Mouse (Mus musculus): ENCODE data around the gene Lyrm4. TPM values are rescaled to one million over a fixed set of nuclear protein-coding genes. Genes with fewer than 3 reads are reported as not detected.

The Lyrm4 gene
- polyA plus RNA-seq, 1 experiment from 2014 or later: 39.3 TPM

DNA sequence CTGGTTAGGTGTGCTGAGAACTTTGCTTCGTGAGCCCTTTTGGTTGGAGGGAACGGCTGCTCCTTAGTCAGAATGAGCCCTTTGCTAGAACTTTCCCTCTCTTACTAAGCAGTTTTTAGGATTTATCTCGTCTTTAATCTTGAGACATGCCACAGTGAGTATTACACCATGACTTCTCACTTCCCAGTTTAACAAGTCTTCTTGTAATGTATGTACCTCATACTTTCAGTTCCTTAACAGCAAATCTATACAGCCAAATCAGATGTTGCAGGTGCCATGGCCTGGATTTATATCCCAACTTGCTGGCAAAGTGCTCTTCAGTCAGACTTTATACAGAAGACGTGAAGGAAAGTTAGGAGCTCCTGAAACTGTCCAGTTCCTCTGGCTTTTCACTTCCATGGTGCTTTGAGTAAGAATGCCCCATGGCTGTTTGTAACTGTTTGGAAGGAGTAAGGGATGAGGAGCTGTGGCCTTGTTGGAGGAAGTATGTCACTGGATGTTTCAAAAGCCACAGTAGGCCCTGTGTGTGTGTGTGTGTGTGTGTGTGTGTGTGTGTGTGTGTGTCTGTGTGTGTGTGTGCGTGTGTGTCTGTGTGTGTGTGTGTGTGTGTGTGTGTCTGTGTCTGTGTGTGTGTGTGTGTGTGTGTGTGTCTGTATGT is 14.8 kb upstream of the Lyrm4 start:
- Histone ChIP-seq H3K9me3 (no peaks in the 10 kb centered on the region), H3K27ac (replicated peaks) (no peak overlapping the region), H3K9ac (no peak overlapping the region), H3K36me3 (peaks cover 3% of the 10 kb centered on the region; the same call in 1 of the 2 replicates), H3K4me1 (replicated peaks) (no peaks in the 10 kb centered on the region), H3K4me3 (no peak overlapping the region), H3K4me2 (no peak overlapping the region), H3K27me3 (no peaks in the 10 kb centered on the region)
- WGBS: 93% methylated on average over 4 of the region's 5 CpGs
- no peak for ATAC-seq (ENCODE audit: low FRiP score, low read depth)

DNA sequence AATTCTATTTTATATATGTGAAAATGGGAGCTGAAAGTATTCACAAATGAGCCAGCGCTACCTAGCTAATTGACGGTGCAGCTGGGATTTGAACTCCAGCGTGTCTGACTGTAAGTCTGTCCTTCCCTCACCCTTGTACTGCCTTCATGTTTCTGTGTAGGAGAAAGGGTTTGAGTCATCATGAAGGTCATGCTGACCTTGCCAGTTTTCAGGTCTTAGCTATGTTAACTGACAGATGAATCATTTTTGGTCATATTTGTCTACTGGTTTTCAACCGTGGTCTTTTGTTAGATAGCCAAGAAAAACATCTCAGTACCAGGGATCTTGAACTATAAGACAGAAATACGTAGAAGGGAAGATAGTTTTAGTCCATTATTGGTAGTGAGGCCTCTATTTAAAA is 14.1 kb upstream of the Lyrm4 start:
- WGBS: 92% methylated on average over 5 of the region's 5 CpGs
- Histone ChIP-seq H3K9ac (no peak overlapping the region), H3K36me3 (peaks cover 3% of the 10 kb centered on the region; the same call in 1 of the 2 replicates), H3K4me2 (no peak overlapping the region), H3K27me3 (no peaks in the 10 kb centered on the region), H3K4me3 (no peak overlapping the region), H3K9me3 (no peaks in the 10 kb centered on the region), H3K4me1 (replicated peaks) (no peaks in the 10 kb centered on the region), H3K27ac (replicated peaks) (no peak overlapping the region)
- ATAC-seq (ENCODE audit: low FRiP score, low read depth): no peak

DNA sequence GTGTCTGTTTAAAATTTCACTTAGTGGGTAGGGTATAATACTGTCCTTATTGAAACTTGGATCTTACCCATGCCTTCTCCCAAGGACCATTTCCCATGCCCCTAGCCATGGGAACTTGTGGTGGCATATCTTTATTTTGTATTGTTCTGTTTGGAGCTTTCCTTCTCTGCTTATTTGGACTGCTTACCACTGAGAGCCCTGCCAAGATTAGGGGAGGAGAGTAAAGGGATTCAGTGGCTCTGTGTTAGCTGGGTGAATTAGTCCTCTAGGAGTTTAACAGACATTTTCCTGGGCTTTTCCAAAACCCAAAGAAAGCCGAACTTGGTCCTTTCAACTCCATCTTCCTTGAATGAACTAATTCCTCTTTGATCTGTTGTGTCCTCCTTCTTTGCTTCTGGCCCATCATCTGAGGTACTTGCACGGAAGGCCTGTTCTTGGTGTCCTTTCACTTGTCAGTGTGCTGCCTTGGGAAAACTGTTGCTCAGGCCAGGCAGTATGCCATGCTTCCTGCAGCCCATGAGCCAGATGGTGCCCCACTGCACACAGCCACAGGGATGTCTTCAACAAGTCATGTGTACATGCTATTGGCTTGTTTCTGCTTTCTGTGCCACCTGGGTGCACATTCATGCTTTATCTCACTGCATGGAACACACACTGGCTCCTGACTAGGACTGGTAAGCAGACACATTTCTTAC is 12.2 kb upstream of the Lyrm4 start:
- Histone ChIP-seq H3K4me2 (no peak overlapping the region), H3K4me1 (replicated peaks) (no peaks in the 10 kb centered on the region), H3K36me3 (peaks cover 3% of the 10 kb centered on the region; the same call in 1 of the 2 replicates), H3K27me3 (no peaks in the 10 kb centered on the region), H3K4me3 (no peak overlapping the region), H3K9me3 (no peaks in the 10 kb centered on the region), H3K27ac (replicated peaks) (no peak overlapping the region), H3K9ac (no peak overlapping the region)
- ATAC-seq (ENCODE audit: low FRiP score, low read depth): peak; percentile 45; the same call in 1 of the 2 replicates
- WGBS: 82% methylated on average over 2 of the region's 2 CpGs

DNA sequence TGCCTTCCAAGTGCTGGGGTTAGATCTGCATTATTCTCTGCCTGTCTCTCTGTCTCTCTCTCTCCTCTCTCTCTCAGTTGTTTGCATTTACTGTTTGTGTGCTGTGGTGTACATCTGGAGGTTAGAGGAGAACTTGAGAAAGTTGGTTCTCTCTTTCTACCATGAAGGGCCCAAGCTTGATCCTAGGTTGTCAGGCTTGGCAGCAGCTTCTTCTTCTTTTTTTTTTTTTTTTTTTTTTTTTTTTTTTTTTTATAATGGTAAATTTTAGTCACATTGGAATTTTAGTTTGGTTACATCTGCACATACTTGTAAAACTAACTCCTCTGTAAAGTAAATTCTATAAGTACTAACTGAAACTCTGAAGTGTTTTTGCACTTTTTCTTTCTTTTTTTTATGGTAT is 3.3 kb upstream of the Lyrm4 start:
- Histone ChIP-seq H3K27me3 (no peaks in the 10 kb centered on the region), H3K4me2 (no peak overlapping the region), H3K27ac (replicated peaks) (no peak overlapping the region), H3K36me3 (no peaks in the 10 kb centered on the region), H3K9ac (no peak overlapping the region), H3K4me3 (no peak overlapping the region), H3K9me3 (no peaks in the 10 kb centered on the region), H3K4me1 (replicated peaks) (peaks cover 20% of the 10 kb centered on the region)
- ATAC-seq (ENCODE audit: low FRiP score, low read depth): no peak

DNA sequence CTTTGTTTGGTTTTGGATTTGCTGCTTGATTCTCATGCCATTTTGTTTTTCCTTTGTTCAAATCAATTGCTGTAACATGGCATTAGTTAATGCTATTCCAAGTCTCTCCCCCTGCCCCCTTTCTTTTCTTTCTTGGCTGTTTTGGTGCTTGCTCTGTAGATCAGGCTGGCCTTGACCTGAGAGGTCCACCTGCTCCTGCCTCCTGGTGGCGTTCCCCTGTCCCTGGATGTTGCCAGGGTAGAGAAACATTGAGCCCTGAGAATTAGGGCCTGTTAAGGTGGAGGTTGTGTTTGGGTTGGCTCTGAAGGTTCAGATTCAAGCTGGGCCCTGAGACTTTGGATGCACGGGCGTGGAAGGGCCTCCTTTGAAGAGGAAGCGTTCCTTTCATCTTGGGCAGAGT is 2.4 kb upstream of the Lyrm4 start:
- Histone ChIP-seq H3K9ac (no peak overlapping the region), H3K27me3 (no peaks in the 10 kb centered on the region), H3K9me3 (no peaks in the 10 kb centered on the region), H3K4me2 (no peak overlapping the region), H3K4me1 (replicated peaks) (peaks cover 26% of the 10 kb centered on the region), H3K4me3 (no peak overlapping the region), H3K27ac (replicated peaks) (no peak overlapping the region), H3K36me3 (no peaks in the 10 kb centered on the region)
- 73% methylated on average over 4 of the region's 4 CpGs for WGBS
- ATAC-seq (ENCODE audit: low FRiP score, low read depth): no peak

DNA sequence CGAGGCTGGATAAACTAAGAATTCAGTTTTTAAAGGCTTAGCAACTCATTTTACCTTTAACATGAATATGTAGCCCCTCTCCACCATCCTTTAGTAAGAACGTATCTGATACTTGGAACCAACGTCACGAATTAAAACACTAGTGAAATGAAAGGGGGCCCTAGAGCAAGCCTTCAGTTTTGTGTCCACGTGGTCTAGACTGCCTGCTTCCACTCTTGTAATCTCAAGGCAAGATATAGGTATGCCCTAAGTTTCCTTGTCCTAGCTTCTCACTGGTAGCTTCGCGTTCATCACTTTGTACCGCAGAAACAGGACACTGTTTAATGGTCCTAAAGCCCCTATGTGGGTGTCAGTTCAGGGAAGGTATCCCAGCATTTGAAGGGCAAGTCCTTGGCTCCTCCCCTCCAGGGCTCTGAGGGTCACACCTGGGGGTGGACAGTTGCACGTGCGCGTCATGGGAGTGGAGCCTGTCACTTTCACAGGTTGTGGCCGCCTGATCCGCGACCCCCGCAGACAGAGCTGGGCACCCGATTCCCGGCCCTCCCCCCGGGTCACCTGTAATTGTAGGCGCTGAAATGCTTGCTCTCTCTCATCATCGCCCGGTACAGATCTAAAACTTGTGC is 695 bp downstream of the Lyrm4 start:
- H3K27ac ChIP-seq (replicated peaks): peak overlapping the region; percentile 98
- H3K36me3 ChIP-seq: no peaks in the 10 kb centered on the region
- H3K9me3 ChIP-seq: no peaks in the 10 kb centered on the region
- 7% methylated on average over 21 of the region's 21 CpGs for WGBS
- peaks cover 30% of the 10 kb centered on the region for H3K4me1 ChIP-seq (replicated peaks)
- ATAC-seq (ENCODE audit: low FRiP score, low read depth): peak; percentile 17; the same call in 1 of the 2 replicates
- H3K9ac ChIP-seq: peak overlapping the region; percentile 68
- no peaks in the 10 kb centered on the region for H3K27me3 ChIP-seq
- peak overlapping the region; percentile 79 for H3K4me3 ChIP-seq
- H3K4me2 ChIP-seq: peak overlapping the region; percentile 84

DNA sequence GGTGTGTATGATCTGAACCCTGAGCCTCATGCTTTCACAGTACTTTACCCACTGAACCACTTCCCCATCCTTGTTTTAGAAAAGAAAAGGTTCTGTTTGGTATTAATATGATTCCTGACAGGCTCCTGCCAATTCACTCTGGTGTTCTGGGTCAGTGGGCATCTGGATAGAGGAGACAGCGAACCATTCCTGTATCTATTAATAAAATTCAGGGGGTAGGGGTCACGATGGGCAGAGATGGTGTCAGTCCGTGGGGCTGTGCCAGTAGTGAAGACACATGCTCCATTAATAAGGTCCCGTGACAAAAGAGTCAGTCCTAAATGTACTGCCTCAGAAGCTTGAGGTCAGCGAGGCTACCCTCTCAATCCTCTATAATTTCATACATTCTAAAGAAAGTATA is 4.1 kb downstream of the Lyrm4 start:
- H3K9ac ChIP-seq: no peak overlapping the region
- 88% methylated on average over 5 of the region's 5 CpGs for WGBS
- no peak overlapping the region for H3K4me2 ChIP-seq
- no peak overlapping the region for H3K27ac ChIP-seq (replicated peaks)
- no peak for ATAC-seq (ENCODE audit: low FRiP score, low read depth)
- H3K9me3 ChIP-seq: no peaks in the 10 kb centered on the region
- H3K4me1 ChIP-seq (replicated peaks): peaks cover 23% of the 10 kb centered on the region
- H3K36me3 ChIP-seq: no peaks in the 10 kb centered on the region
- H3K4me3 ChIP-seq: no peak overlapping the region
- H3K27me3 ChIP-seq: no peaks in the 10 kb centered on the region

DNA sequence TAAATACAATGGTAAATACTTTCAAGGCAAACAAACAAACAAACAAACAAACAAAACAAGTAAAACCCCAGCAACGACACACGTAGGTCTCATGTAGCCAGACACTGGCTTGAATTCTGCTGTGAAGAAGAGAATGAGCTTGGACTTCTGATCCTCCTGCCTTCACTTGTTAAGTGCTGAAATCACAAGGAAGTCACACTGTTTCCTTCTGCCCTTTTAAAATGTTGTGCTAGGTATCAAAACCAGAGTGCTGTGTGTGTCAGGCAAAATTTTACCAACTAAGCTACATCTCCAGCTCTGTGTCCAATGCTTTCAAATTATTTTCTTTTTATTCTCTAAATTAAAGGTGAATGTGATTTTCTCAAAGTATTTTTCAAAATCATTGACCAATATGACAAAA is 6.0 kb downstream of the Lyrm4 start:
- Histone ChIP-seq H3K27me3 (no peaks in the 10 kb centered on the region), H3K36me3 (no peaks in the 10 kb centered on the region), H3K9me3 (no peaks in the 10 kb centered on the region), H3K9ac (no peak overlapping the region), H3K4me2 (no peak overlapping the region), H3K27ac (replicated peaks) (no peak overlapping the region), H3K4me1 (replicated peaks) (peaks cover 18% of the 10 kb centered on the region), H3K4me3 (no peak overlapping the region)
- no peak for ATAC-seq (ENCODE audit: low FRiP score, low read depth)
- 97% methylated on average over 2 of the region's 2 CpGs for WGBS

DNA sequence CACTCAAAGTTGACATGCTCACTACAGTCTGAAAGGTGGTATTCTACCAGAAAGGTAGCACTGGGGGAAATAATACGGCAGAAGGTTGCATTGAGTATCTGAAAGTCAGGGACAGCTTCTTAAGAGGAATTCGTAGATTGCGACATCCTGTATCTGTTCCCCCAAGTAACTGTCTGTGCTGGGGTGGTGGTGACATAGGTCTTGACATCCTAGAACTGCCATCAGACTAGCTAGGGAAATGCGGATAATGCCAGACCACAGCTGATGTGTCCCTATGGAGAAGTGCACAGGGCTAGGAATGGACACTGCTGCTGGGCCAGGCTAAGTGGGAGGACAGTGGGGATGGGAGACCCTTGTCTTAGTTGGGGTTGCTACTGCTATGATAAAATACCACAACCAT is 8.8 kb downstream of the Lyrm4 start:
- H3K27me3 ChIP-seq: no peaks in the 10 kb centered on the region
- H3K4me1 ChIP-seq (replicated peaks): 0 out of 2 replicates have a peak, but pooled peaks cover 4% of the 10 kb centered on the region
- no peak overlapping the region for H3K27ac ChIP-seq (replicated peaks)
- no peak overlapping the region for H3K4me3 ChIP-seq
- no peak for ATAC-seq (ENCODE audit: low FRiP score, low read depth)
- whole genome bisulfite sequencing: 99% methylated on average over 4 of the region's 4 CpGs
- no peaks in the 10 kb centered on the region for H3K9me3 ChIP-seq
- no peak overlapping the region for H3K4me2 ChIP-seq
- H3K9ac ChIP-seq: no peak overlapping the region
- no peaks in the 10 kb centered on the region for H3K36me3 ChIP-seq

DNA sequence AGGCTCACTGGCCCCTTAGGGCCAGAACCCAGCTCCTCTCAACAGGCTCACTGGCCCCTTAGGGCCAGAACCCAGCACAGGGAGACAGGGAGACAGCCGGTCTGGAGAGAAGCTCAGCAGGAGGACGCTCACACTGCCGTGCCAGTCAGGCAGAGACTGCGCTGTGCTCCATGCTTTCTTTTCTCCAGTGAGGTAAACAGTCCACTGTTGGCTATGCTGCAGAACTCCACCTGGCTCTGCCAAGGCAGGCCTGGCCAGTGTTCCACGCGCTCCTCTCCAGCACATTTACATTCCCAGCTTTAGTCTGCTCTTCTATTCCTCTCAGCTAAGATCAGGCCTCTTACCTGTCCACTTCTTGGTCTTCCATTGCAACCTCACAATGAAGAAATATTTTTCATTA is 11.7 kb downstream of the Lyrm4 start:
- Histone ChIP-seq H3K9me3 (no peaks in the 10 kb centered on the region), H3K36me3 (no peaks in the 10 kb centered on the region), H3K4me3 (no peak overlapping the region), H3K4me2 (no peak overlapping the region), H3K27me3 (no peaks in the 10 kb centered on the region), H3K27ac (replicated peaks) (no peak overlapping the region), H3K4me1 (replicated peaks) (no peaks in the 10 kb centered on the region), H3K9ac (no peak overlapping the region)
- ATAC-seq (ENCODE audit: low FRiP score, low read depth): no peak
- 77% methylated on average over 6 of the region's 6 CpGs for WGBS

DNA sequence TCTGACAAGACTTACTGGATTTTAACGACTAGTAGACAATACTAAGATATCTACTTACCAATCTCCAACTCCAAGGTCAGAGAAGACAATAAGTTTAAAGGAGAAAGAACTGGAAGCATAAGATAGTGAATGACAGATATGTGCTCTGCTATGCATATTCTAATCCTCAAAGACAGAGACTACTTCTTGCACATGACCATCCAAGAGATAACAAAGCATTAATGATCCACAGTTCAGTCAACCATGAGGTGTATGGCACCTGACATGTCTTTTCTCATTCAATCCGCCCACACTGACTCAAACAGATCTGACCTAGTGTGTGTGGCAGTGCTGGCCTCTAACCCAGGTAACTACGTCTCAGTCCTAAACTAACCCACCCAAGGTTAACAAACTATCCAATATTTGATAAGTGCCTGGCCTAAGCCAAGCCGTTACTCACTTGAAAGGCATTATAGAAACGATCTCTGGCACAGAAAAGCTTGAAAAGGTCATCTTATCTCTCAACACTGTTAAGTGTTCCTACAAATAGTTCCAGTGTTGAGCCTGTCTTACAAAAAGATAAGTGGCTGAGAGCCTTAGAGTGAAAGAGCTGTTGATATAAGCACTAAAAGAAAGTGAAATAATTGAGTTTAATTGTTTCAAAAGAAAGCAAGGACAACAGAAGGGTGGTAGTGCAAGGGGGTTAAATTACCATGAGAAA is 20.5 kb downstream of the Lyrm4 start:
- Histone ChIP-seq H3K27ac (replicated peaks) (no peak overlapping the region), H3K4me1 (replicated peaks) (no peaks in the 10 kb centered on the region), H3K4me3 (no peak overlapping the region), H3K4me2 (no peak overlapping the region), H3K9ac (no peak overlapping the region), H3K27me3 (no peaks in the 10 kb centered on the region), H3K36me3 (peaks cover 4% of the 10 kb centered on the region; the same call in 1 of the 2 replicates), H3K9me3 (no peaks in the 10 kb centered on the region)
- no peak for ATAC-seq (ENCODE audit: low FRiP score, low read depth)
- 89% methylated on average over 5 of the region's 5 CpGs for WGBS

DNA sequence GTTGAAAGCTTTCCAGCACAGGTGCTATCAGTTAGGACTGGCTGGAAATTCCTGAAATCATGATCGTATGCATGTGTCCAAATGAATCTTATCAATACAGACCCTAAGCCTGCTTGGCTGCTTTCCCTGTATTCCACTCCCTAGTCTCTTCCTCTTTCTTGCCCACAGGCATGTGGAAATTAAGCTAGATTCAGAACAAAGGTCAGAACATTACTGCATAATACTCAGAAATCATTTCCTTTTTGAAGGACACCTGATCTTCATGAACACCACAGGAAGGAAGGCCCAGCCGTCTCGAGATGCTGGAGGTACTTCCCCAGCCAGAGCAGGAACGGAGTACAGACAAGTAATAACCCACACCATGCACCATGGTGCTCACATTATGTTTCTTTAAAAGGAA is 29.2 kb downstream of the Lyrm4 start:
- no peak overlapping the region for H3K4me2 ChIP-seq
- peaks cover 4% of the 10 kb centered on the region; the same call in 1 of the 2 replicates for H3K36me3 ChIP-seq
- no peak overlapping the region for H3K9ac ChIP-seq
- no peak for ATAC-seq (ENCODE audit: low FRiP score, low read depth)
- H3K27me3 ChIP-seq: no peaks in the 10 kb centered on the region
- 85% methylated on average over 4 of the region's 4 CpGs for WGBS
- no peak overlapping the region for H3K27ac ChIP-seq (replicated peaks)
- no peaks in the 10 kb centered on the region for H3K9me3 ChIP-seq
- no peak overlapping the region for H3K4me3 ChIP-seq
- no peaks in the 10 kb centered on the region for H3K4me1 ChIP-seq (replicated peaks)
